Mouse (Mus musculus) hematopoietic stem cell, adult 5-6 weeks (primary cell): Measurements from ENCODE around the gene Stard3nl. TPM values are rescaled to one million over a fixed set of nuclear protein-coding genes. Genes with fewer than 3 reads are reported as not detected.
A peak's percentile ranks its signal among the peaks of the same experiment; 100 is the strongest.

Experiments
- ATAC-seq, 2 experiments: fragments of 125-278 bp in 1 of 2; replicated peaks in 1 of 2; 2 replicates each; pipeline ENCODE4 v1.8.0; 2016 to 2017; ENCODE audit warnings: inconsistent platforms in 2 of 2, mild to moderate bottlenecking in 2 of 2, moderate number of reproducible peaks in 2 of 2, low read depth in 1 of 2, moderate TSS enrichment in 1 of 2; ENCODE audit not compliant: low FRiP score in 2 of 2, poor library complexity in 2 of 2, severe bottlenecking in 2 of 2, insufficient read depth in 1 of 2, low TSS enrichment in 1 of 2
- total RNA-seq: library from RNA; stranded (forward); fragments of 172-1452, 232-1000 nt; gene quantifications from 2 replicates; pipeline ENCODE4 v1.2.3, GENCODE M21; 2017

Gene Stard3nl
- total RNA-seq: 22.5 and 23.4 TPM in 2 replicates

DNA sequence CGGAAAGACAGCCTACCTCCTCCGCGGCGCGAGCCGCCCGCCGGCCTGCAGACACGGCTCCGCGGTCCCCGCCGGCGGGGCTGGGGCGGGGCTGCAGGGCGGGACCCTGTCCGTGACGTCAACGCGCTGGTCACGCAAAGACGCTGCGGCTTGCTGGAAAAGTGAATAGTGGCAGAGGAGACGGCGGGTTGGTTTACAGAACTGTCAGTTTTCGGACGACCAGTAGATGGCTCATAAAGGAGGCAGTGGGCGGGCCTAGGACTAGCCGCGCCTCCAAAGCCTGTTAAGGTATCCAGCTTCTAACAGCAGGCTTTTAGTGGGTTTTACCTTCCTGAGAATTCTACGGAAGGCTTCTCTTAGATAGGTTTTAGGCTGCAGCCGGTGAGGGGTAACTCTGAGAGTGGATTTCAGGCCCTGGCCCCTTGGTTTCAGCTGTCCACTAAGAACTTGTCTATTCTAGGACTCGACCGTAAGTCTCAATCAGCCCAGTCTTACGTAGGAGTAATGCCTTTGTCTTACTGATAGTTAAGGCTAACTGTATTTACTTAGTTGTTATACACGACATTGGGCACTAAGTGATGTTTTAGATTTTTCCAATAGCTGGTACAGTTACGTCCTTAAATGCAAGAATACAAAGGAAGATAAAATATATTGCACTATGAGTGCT, at the start of gene Stard3nl:
Gene Stard3nl (minus strand): TSS at position 108 of the 667 bp plus-strand sequence.
- ATAC-seq: peak; percentile 99 to 100

DNA sequence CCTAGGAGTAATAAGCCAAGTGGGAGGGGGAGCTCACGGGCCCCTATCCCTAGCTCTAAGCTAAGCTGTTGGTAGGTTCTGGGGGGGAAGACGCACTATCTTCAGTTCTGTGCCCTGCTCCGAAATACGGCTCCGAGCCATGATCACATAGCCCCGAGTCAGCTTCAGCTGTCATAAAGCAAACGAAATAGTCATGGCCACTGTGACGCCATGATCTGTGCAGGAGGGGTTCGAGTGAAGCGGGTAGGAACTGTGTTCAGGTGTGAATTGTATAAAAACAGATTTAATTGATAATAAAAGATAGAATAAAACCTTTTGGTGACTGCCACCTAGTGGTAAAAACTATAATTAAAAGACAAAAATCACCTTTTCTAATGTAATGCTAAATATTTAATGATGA, 42.4 kb upstream of the Stard3nl start:
- no peak for ATAC-seq

DNA sequence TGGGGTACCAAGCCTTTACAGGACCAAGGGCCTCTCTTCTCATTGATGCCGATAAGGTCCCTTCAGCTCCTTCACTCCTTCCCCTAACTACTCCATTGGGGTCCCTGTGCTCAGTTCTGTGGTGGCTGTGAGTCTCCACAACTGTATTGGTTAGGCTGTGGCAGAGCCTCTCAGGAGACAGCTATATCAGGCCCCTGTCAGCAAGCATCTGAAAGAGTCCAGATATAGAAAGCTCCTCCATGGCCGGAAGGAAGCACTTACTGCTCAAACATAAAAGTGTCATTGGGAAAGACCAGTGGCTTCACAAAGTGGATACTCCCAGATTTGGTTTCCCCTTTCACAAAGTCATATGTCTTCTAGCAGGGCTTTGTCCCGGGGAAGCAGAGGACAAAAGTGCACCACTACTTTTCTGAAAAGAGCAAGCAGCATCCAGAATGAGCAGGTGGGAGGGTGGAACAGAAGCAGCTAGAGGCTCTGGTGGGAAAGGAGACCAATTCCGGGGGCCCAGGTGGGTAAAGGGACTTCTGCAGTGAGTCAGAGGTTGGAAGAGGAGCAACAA, 34.3 kb upstream of the Stard3nl start:
- ATAC-seq: no peak

DNA sequence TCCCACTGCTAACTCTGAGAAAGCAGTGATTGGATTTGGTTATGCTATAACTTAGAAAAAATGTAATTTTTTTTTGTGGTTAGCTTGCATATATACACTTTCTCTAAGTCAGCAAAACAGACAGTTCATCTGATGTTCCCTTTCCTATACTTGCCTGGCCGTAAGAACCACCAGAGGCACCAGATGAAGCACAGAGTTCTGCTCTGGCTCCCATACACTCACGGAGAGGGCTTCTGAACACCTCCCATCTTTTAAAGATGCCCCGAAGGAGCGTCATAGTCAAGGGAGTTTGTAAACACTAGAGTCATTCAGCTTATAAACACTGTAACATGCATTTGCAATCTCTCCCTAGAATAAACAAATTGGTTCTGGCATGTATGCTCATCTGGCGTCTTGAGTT, 32.5 kb upstream of the Stard3nl start:
- ATAC-seq: no peak

DNA sequence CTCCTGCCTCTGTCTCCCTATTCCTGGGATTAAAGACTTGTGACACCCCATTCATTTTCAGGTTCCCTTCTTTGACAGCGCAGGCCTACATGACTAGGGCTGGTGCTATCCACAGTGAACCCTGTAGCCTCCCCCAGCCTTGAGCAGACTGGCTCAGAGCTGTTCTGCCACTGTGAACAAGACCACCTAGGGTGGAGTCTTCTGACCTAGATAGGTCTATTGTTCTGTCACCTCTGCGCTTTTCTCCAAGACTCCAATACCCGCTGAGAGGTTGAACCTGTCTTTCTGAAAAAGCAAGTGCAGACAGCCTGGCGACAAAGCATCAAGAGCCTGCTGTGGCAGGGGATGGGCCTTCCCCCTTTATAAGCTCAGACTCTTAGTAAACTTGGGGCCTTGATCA, 29.0 kb upstream of the Stard3nl start:
- no peak for ATAC-seq

DNA sequence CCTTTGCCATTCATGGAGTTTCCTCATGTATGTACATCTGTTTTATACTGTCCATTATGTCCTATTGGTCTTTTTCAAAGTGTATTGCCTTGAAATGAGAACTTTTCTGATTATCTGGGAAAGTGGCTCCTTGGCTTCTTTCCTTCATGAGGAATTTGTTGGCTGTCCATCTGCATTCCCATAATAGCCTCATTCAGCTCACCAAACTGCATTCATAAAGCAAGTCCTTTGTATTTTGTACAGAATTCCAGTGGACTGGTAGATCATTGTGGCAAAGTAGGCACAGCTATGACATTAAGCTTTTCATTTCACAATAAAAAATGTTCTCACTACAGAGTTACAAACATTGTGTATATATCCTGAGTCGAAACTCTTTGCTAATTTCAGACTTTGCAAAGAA, 26.9 kb upstream of the Stard3nl start:
- ATAC-seq: no peak

DNA sequence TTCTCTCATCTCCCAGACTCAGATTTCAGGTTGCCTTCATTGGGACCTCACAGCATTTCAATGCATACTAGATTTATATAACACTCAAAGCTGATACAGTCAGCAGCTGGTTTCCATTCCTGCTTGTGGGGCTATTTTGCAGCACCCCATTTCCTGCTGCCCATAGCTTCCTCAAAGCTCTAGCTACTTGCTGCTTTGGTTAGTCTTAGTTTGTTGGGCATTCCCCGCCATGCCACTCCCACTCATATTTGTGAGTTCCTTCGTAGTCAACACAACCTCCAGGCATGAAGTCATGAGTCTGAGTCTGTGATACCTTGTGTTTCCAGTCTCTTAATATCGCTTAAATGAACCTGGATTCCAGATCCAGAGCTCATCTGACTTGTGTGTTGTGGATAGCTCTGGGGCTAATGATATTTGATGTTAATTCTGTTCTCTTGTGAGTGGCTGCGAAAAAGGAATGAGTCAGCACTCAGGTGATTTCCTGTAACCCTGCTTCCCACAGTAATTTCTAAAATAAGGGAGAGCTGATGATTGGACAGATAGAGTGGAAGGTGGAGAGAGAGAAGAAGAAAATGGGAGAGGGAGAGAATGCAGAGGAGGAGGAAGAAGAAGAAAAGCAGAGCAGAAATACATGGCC, 22.4 kb upstream of the Stard3nl start:
- ATAC-seq: peak; percentile 86

DNA sequence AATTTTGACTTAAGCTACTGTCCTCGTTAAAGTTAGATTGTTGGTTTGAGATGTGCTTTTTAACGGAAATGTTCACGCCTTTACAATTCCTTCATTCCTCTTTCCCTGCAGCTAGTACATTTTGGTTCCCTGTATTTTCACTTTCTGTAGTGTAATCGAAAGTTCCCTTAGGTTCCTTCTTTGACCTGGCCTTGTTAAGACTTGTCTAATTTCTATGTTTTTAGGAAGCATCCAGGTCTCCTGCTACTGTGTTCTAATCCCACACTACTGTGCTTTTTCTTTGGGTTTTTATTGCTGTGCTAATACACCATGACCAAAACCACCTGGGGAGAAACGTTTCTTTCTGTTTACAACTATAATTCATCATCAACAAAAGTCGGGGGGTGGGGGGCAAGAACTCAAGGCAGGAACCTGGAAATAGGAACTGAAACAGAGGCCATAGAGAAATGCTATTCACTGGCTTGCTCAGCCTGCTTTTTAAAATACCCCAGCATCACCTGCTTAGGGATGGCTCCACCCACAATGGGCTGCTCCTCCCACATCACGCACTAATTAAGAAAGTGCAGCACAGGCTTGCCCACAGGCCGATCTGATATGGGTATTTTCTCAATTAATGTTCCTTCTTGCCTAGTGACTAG, 20.4 kb upstream of the Stard3nl start:
- no peak for ATAC-seq

DNA sequence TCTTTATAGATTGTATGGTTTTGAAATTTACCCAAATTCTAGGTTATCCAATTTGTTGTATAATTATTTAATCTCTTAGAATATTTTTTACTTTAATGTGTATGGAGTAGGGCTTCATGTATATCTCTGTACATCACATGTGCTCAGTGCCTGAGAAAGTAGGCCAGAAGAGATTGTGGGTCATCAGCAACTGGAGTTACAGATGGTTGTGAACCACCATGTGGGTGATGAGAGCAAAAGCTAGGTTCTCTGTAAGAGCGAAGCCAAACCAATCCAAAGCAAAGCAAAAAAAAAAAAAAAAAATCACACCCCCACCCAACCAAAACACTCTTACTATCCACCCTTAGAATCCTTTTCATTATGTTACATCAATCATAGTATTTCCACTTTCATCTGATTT, 19.7 kb upstream of the Stard3nl start:
- ATAC-seq: no peak

DNA sequence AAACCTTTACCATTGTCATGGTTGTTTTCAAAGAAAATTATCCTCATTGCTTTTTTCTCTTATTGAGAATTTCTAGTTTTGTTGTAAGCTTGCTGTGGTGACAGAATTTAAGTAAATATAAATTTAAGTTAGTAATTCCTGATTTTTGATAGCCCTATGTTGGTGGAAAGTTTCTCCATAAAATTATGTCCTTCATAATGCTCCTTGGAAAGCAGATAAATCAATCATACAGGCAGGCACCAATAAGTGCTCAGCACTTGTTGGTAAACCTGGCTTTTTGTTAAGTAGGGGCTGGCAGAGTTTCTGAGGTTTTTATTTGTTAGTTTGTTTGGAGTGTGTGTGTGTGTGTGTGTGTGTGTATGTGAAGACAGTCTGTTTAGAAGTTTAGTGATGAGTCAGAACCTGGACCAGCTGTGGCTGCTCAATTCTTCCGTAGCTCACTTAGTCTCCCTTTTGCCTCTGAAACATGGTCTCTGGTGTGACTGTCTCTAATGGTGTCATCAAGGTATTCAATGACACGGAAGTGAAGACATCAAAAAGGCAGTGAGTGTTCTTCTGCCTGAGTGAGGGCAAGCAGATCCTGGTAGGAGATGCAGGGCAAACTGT, 16.8 kb upstream of the Stard3nl start:
- no peak for ATAC-seq

DNA sequence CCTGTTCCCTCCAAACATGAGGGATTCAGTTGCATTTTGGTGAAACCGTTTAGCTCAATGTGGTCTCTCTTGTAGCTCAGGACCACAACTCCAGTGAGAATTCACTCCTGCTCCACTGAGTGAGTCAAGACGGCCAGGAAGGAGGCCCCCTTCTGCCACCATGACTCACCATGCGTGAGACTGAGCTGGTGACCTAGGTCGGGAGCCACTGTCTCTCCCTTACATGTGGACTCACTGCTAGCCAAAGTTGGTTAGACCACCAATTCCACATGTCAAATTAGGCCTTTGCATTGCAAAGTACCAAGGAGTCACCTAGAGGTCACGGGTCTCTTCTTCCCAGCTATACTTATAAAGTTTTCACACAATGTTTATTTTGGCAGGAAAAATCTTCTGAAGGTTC, 16.3 kb upstream of the Stard3nl start:
- ATAC-seq: no peak

DNA sequence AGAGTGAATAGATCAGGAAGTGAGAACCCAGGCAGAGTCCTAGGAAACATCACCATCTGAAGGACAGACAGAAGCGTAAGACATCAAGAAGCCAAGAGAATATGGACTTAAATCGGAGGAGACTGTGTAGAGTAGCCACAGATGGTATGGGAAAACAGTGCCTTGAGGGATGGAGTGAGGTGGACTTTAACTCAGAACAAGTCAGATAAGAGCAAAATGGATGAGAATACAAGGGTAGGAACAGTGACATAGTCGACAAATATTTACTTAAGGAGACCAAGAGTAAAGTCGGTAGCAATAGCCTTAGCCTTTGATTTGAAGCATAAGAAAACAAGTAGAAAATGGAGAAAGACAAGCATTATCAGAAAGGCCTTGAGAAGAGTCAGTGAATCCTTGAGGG, 15.1 kb upstream of the Stard3nl start:
- no peak for ATAC-seq

DNA sequence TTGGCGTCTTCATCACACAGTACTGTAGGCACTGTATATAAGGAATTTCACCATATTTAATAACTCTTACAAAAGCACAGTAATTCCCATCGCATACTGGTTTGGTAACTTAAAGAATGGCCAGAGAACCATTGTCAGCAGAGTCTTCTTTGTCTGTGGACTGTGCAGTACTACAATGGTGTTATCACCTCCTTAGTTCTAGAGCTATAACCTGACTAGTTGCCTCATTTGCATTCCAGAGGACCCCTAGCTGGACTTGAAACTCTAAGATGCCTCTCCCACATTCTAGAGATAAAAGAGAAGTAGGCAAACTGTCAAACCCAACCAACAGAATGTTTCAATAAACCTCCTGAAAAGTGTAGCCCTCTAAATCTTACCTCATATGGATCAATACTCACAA, 12.4 kb upstream of the Stard3nl start:
- no peak for ATAC-seq

DNA sequence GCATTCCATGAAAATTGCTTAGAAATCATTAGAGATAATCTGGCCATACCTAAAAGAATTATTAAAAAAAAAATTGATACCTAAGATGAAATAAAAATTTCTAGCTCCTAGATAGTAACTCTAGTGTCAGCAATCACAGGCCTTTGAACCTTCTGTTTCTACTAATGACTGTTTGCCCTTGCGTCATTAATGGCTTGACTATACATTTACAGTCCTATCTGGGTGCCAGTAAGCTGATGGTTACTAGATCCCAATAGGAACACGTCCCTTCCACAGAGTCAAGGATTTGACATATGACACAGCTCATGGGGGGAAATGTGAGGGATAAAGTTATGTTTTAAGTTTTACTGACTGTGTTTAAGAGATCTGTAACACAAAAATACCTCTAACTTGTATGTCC, 9.0 kb upstream of the Stard3nl start:
- ATAC-seq: no peak

DNA sequence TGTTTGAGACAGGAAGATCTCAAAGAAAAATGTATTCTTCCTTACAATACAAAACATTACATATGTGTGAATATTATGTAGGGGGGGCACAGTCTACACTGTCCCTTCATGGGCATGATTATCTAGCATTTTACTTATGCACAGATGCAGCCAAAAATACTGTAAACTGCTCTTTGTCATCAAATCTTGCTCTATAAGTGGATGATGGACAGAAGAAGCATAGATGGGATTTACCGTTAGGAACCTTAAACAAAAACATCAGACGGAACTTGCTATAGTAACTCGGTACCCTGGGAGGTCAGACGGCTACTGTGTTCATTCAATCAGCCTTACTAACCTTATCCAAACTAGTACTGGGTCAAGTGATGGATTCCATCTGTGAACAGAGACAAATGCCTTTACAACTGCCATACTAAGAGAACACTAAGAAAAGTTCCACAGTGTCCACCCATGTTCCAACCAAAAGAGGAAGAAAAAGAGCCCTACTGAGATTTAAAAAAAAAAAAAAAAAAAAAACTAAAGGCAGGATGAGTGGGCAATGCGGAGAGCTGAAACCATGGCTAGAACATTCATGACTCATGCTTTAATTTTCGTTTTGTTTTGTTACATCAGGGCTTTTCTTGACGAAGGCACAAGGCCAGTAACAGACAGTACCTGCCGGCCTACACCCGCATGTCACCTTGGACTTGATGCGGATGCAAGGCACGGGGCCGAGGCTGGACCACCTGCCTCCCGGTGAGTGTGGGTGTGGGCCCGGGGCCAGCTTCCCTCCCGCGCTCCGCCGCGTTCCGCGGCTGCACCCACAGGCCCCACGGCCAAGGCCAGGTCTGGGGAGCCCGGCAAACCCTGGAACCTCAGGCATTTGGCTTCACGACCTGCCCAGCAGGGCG, 552 bp downstream of the Stard3nl start:
- peak; percentile 19 to 38; a peak in 3 of 4 replicates for ATAC-seq

DNA sequence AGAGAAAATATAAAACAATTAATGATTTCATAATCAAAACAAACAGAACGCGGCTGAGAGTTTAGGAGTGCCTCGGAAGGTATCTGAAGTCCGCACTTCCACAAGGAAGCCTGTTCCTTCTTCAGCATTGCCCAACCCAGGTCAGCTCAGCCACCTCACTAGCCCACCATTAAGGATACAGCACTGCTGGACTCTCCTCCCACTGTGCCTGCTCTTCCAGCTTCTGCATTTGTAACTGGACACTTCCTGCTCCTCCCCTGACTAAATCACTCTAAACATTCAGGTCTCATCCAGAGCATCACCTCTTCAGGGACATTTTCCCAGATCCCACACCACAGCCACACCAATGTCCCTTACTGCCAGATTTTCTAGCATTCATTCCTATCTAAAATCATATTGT, 1.4 kb downstream of the Stard3nl start:
- no peak for ATAC-seq

DNA sequence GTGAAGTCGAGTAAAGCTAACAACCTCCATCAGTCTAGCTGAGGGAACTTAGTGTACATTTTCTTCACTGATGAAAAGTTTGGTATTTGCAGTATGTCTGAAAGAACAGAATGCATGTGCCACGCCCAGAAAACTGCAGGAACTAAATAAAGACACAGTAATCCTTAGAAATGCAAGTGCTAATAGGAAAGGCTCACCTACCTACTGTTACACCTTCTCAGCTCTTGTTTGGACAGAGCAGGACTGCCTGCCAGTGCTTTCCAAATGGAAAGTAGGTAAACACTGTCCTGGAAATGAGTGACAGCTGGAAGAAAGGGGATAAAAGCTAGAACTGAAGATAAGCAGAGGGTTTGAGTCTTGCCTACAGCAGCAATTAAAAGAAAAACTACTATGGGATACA, 1.9 kb downstream of the Stard3nl start:
- no peak for ATAC-seq
